Mouse (Mus musculus): ENCODE data around the gene Ccdc88a. TPM values are rescaled to one million over a fixed set of nuclear protein-coding genes. Genes with fewer than 3 reads are reported as not detected.
A peak's percentile ranks its signal among the peaks of the same experiment; 100 is the strongest.

The Ccdc88a gene
- 6.0 and 6.1 TPM in 2 replicates for polyA plus RNA-seq (2012; rRNA removed)

GRCm38 (mm10) chr11:29373396-29374273, at the start of gene Ccdc88a:
Gene Ccdc88a (plus strand): TSS chr11:29373658.
- peak; percentile 97 for DNase-seq (ENCODE audit: low spot score)

DNA sequence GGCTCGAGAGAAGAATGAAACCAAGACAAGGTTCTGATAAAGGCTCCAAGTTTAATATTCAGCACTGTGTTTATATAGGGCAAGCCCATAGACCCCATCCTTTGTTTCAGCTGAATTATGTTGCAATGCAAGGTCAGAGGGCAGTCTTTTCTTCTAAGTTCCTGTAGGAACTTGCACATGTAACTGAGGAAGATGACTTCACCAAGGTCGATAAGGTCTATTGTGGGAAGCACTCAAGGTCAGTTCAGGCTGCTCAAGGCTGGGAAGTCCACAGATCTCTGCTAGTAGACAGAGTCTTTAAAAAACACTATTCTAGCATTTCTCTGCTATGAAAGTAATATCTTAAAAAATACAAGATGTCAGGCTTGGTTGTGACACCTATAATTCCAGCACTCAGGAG, 38.0 kb upstream of the Ccdc88a start:
- no peak for DNase-seq (ENCODE audit: low spot score)

- DNase-seq (ENCODE audit: low spot score): no peak
Measured at GRCm38 (mm10) chr11:29341259-29341658, 32.2 kb upstream of the Ccdc88a start.

- DNase-seq (ENCODE audit: low spot score): no peak
Measured at GRCm38 (mm10) chr11:29344891-29345657, 28.4 kb upstream of the Ccdc88a start.

DNA sequence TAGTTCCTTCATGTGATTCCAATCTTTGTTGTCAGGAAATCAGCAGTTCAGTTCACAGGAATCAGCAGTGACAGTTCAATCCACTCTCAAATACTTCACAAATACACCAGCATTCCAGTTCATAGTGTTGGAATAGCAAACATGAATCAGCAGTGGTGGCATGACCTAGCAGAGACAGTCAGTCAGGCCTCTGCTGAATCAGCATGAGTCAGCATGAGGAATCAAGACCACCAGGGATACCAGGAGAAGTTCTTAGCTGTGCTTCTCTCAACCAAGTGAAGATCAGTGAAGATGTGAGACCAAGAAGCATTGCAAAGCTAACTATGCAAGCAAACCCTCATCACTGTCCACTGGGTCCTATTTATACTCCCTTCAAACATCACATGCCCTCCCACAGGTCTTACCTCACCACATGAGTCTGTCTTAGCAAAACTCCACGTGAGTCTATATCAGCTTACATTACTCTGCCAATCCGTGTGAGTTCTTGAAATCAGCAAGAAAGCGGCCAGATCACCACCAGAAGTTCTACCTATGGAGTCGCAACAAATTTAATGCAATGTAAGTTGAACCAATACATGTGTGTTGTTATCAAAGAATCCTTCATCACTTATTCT, 27.7 kb upstream of the Ccdc88a start:
- no peak for DNase-seq (ENCODE audit: low spot score)

- DNase-seq (ENCODE audit: low spot score): no peak
Measured at GRCm38 (mm10) chr11:29350891-29351290, 22.6 kb upstream of the Ccdc88a start.

- no peak for DNase-seq (ENCODE audit: low spot score)
Measured at GRCm38 (mm10) chr11:29352214-29352613, 21.2 kb upstream of the Ccdc88a start.

GRCm38 (mm10) chr11:29368161-29368560, 5.3 kb upstream of the Ccdc88a start:
- DNase-seq (ENCODE audit: low spot score): no peak

DNA sequence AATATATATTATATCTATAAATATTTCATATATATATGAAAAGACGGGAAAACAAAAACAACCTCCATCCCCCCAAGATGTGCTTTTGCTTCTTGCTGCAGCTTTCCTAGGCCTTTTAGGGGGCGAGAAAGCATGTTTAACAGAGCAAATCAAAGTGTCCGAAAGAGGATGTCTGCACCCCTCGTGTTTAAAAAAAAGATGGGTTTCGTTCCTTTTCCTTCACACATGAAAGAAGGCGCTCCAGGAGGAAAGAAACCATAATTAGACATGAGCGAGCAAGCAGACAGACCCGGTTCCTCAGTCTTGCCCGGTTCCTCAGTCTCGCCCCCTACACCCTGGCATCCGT, 435 bp upstream of the Ccdc88a start:
- DNase-seq (ENCODE audit: low spot score): no peak

GRCm38 (mm10) chr11:29374274-29374656, 807 bp downstream of the Ccdc88a start:
- DNase-seq (ENCODE audit: low spot score): no peak

- DNase-seq (ENCODE audit: low spot score): no peak
Measured at GRCm38 (mm10) chr11:29376635-29377034, 3.2 kb downstream of the Ccdc88a start.

DNA sequence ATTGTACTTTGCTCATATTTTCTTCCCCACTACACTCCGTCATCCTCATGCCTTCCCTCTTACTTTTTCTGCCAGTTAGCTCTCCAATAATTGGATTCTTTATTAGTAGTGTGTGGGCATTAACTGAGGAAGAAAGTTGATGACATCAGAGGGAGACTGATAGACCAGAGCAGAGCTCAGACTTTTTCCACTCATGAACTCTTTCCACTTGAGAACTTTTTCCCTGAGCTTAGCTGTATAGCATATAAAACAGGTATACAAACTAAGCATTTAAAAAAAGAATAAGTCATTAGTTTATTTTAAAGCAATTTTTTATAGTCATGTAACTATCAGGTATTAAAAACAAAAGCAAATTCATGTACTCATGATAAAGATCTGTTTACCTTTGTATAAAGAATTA, 5.3 kb downstream of the Ccdc88a start:
- no peak for DNase-seq (ENCODE audit: low spot score)

- DNase-seq (ENCODE audit: low spot score): no peak
Measured at GRCm38 (mm10) chr11:29383493-29383892, 10.0 kb downstream of the Ccdc88a start.

- no peak for DNase-seq (ENCODE audit: low spot score)
Measured at GRCm38 (mm10) chr11:29384001-29384400, 10.5 kb downstream of the Ccdc88a start.

DNA sequence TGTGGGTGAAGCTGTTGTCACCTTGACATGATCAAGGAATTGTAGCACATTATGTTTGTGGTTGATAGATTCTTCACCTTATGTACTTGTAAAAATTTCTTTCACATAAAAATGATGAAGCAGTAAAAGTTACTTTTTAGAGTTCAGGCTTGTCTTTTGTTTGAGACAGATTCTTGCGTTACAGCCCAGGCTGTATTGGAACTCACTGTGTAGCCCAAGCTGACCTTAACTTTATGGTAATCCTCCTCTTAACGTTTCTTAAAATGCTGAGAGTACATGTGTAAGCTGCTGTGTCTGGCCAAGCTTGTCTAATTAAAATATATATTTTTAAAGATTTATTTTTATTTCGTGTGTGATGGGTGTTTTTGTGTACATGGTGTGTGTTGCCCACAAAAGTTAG, 11.2 kb downstream of the Ccdc88a start:
- no peak for DNase-seq (ENCODE audit: low spot score)

DNA sequence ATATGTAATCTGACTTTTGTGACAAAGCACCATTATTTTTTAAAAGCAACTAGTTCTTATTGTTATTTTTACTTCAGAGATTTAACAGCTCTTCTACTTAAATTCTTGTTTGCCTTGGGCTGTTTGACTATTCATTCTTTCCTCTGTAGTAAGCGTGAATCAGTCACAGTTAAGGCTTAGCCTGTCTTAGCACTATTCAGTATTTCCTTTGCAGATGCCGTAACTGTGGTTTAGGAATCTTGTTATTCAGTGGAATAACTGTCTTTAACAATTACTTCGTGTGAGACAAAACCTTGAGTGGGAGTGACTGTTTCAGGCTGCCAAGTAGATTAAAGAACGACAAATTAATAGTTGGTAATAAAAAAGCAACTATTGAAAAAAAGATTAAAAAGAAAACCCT, 16.5 kb downstream of the Ccdc88a start:
- no peak for DNase-seq (ENCODE audit: low spot score)

DNA sequence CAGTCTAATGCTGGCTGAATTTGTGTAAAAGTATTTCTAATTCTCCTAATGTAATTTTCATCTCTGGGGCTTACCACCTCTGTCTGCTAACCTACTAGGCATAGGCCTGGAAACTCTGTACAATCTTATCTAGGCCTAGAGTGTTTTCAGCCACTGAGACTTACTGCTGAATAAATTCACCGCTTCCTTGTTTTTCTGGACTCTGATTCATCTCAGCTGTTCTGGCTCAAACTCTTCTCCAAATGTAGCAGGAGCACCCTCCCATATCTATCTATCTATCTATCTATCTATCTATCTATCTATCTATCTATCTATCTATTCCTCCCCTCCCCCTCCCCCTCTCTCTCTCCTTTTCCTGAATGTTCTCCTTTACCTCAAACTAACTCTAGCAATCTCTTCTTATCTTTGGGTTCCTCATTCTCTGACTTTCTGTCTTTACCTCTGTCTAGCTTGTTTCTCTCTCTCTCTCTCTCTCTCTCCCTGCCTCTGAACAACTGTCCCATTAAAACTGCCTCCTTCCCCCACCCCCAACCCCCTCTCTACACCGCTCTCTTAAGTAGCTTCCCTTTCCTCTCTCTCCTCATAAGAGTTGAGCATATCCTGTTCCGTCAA, 21.8 kb downstream of the Ccdc88a start:
- no peak for DNase-seq (ENCODE audit: low spot score)

DNA sequence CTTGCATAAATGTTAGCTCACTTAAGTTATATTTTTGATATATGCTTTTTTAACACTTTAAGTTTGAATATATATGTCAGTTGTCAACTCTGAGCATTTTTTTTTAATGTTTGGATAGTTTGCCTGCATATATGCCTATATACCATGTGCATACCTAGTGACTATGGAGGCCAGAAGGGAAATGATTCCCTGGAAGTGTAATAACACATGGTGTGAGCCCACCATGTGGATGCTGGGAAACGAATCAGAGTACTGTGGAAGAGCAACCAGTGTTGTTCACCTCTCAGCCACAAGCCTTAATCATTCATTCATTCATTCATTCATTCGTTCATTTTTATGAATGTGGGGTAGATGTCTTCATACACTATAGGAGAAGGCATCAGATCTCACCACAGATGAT, 26.9 kb downstream of the Ccdc88a start:
- DNase-seq (ENCODE audit: low spot score): no peak

DNA sequence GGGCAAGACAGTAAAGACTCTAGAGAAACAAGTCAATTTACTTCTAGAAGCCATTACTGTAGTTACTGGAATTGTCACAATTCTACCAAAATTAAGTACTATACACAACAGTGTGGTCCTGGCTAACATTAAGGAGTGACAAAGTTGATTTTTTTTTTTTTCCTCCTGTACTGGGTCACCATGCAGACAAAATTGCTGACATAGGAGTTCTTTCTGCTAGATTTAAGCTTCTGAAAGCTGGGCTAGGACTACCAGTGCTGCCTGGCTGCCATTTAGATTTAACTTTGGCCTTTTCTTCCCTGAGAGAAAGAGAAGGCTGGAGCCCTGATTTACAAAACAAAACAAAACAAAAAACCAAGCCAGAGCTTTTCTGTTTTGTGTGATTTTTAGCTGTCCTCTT, 32.8 kb downstream of the Ccdc88a start:
- DNase-seq (ENCODE audit: low spot score): no peak

GRCm38 (mm10) chr11:29423496-29423895, 50.0 kb downstream of the Ccdc88a start:
- DNase-seq (ENCODE audit: low spot score): no peak

- no peak for DNase-seq (ENCODE audit: low spot score)
Measured at GRCm38 (mm10) chr11:29428774-29429173, 55.3 kb downstream of the Ccdc88a start.

DNA sequence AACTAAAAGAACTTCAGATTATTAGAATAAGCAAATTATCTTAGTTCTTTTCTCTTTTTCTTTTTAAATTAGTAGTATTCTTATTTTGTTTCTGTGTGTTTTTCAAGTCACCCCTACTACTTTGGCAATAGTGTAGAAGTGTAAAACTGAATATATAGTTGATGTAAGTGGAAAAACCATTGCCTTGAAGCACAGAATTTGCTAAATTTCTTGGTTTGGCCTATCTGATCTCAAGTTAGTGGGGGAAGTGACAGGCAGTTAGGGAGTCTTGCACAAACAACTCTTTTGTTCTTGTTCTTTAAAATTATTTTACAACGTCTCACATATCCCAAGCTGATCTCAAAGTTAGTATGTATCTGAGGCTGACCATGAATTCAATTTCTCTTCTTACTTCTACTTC, 57.6 kb downstream of the Ccdc88a start:
- DNase-seq (ENCODE audit: low spot score): no peak
